Mouse (Mus musculus): Measurements from ENCODE around the gene Add2.

- no peak for TF ChIP-seq GATA1 (IDR thresholded peaks at IDR 0.05; ENCODE audit: borderline replicate concordance, low read length)
- no peak for TF ChIP-seq FLI1 (IDR thresholded peaks at IDR 0.05; ENCODE audit: low read length)
Observed at GRCm38 (mm10) chr6:86106045-86106444, 77.6 kb downstream of the Add2 start.
